Mouse (Mus musculus) ES-CJ7 (cell line): ENCODE results near the gene Ift81.

Experiments
- DNase-seq: peaks from one replicate; pipeline ENCODE4 v3.0.0; 2011; ENCODE audit warnings: low read depth, low spot score

Ift81 gene

DNA sequence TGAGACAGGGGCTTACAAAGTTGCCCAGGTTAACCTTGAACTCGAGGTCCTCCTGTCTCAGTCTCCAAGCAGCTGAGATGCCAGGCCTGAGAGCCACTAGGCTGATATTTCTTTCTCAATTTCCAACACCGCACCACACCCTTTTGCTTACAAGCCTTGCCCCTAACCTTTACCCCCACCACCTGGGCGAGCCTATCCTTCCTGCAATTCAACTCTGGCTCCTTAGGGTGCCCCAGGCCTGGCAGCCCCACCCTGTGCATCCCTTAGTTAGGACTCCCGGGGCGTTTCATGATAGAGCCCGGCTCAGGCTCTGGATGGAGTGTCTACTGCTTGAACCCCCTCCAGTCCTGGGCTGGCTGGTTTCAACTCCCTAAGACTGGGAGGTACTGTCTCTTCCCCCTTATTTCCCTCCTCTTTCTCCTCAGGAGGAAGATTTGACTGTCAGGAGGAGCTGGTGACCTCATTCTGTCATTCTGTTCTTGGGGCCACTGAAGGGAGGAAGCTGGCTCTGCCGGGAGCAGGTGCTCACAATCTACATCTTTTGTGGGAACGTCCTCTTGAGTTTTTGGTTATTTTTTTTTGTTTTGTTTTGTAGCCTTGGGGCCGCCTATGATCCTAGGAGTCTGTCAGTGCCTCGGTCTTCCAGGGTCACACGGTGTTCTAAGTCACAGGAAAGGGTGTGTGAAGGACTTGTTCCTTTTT, 98.1 kb downstream of the Ift81 start:
- DNase-seq: no peak

DNA sequence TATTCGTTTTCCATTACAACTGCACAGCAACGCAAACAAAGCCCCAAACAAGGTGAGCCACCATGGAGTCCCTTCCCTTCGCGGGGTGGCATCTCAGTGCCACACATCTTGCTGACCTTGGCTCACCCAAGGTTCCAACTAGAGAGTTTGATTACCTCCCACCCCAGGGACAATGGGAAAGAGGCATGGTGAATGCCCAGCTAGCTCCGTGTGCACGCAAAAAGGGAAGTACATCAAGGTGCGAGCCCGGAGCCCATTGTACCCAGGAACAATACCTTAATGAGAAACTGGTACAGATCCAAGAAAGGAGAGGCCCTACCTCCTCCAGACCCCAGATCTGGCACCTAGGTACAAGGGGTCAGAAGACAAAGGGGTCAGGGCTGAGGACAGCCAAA, 100.2 kb downstream of the Ift81 start:
- no peak for DNase-seq

- DNase-seq: peak; percentile 68
Measured at GRCm38 (mm10) chr5:122513421-122514126, 100.7 kb downstream of the Ift81 start.

- no peak for DNase-seq
Measured at GRCm38 (mm10) chr5:122512011-122512410, 102.3 kb downstream of the Ift81 start.

- peak; percentile 31 for DNase-seq
Measured at GRCm38 (mm10) chr5:122511405-122511804, 102.9 kb downstream of the Ift81 start.

GRCm38 (mm10) chr5:122510651-122511157, 103.6 kb downstream of the Ift81 start:
- no peak for DNase-seq

DNA sequence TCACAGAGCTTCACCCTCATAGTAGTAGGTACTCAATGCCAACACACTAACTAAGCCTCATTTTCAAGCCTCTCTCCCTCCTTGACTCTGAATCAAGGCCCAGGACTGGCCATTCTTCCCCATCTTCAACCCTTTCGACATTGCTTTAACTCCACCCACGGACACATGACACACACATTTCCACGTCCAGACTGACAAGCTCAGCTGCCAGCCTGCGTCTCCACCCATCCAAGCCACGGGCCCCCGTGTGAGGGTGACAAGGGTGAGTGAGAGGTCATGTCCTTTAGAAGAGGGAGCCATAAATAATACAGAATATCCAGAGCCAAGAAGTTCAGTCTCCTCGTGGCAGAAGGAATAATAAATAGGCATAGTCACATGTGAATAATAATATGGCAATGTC, 104.7 kb downstream of the Ift81 start:
- no peak for DNase-seq

- no peak for DNase-seq
Measured at GRCm38 (mm10) chr5:122508861-122509306, 105.4 kb downstream of the Ift81 start.

DNA sequence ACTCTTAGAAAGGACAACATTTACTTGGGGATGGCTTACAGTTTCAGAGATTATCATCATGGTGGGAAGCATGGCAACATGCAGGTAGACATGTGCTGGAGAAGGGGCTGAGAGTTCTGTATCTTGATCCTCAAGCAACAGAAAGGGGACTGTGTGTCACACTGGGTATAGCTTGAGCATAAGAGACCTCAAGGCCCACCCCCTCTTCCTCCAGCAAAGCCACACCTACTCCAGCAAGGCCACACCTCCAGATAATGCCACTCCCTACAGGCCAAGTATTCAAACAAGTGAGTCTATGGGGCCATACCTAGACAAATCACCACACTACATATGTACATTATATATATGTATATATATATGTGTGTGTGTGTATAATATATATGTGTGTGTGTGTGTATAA, 106.9 kb downstream of the Ift81 start:
- no peak for DNase-seq

DNA sequence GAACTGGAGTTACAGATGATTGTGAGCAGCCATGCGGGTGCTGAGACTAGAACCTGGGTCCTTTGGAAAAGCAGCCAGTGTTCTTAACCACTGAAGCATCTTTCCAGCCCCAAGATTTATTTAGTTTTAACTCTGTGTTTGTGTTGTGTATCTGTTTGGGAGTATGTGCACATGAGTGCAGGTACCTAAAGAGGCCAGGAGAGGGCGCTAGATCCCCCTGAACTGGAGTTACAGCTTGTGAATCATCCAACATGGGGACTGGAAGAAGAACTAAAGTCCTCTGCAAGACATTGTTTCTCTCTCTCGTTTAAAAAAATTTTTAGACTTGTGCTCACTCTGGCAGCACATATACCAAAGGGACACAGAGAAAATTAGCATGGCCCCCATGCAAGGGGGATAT, 107.9 kb downstream of the Ift81 start:
- no peak for DNase-seq

DNA sequence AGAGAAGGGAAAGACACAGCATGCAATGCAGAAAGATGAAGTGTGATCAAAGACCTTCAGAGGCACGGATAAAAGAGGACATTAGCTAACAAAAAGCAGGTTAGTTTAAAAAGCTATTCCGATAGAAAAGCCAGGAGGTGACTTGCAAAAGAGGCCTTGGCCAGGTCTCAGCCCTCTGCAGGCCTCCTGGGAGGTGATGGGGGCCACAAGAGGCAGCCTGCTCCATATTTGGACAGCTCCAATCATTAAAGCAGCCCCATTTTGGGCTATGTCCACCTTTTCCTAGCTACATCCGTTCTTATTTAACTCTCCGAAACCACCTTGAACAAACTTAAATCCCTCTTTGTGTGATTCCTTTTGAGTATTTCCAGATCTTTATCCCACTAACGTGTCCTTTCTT, 108.8 kb downstream of the Ift81 start:
- no peak for DNase-seq

DNA sequence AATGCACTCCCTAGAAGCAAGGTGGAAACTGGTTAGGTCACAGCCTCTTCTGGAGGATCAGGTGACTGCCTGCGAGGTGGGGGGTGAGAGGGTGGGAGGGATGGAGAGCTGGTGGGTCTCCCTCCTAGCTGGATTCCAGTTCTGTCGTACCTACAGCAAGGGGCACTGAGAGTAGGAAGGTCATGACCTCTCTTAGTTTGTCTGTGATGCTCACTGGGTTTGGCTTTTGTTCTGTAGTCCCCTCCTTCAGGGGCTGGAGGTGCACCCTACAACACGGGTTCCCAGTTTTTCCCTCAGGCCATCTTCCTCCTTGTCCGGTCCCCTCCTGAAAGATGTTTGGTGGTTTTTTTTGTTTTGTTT, 110.6 kb downstream of the Ift81 start:
- DNase-seq: peak; percentile 91

- peak; percentile 70 for DNase-seq
Measured at GRCm38 (mm10) chr5:122503015-122503759, 111.1 kb downstream of the Ift81 start.

GRCm38 (mm10) chr5:122502077-122502941, 112.0 kb downstream of the Ift81 start, which contains the start of gene Atp2a2:
TSS of gene Atp2a2 (minus strand) at chr5:122502225.
- peak; percentile 81 for DNase-seq

DNA sequence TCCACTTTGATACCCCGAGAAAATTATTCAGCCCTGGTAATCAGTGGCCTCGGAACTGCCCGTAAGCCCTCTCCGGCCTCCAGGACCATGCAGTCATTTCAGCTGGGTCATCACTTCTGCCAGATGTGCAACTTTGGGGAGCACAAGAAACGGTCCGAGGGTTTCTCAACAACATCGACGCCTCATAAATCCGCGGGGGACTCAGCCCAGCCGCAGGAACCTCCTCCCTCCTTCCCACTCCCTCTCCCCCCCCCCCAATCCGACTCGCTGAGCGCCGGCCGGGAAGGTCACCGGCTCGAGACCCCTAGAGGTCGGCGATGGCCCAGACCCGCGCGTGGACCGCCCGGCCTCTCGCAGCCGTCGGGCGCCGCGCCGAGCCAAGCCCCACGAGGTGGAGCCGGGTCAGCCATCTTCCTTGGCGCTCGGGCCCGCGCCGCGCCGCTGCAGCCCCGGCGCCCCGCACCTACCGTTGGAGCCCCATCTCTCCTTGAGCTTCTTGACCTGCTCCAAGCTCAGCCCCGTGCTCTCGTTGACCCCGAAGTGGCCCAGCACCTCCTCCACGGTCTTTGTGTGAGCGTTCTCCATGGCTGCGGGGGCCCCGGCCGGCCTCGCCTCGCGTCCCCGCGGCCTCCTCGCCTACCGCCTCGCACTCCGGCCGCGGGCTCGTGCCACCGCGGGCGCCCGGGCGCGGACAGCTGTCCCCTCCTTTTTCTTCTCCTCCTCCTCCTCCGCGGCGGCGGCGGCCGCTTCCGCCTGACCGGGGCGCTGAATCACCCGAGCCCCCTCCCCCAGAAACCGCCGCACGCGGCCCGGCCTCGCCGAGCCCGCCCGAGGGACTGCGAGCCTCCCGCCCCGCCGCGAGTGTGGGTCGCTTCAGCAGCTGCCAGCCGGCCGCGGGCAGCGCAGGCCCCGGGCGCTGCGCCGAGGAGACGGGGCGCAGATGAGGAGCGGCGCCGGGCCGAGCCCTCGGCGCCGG, 112.9 kb downstream of the Ift81 start:
- DNase-seq: no peak

GRCm38 (mm10) chr5:122500563-122500962, 113.8 kb downstream of the Ift81 start:
- DNase-seq: no peak
